Mouse (Mus musculus) spleen, adult 2 months (tissue): ENCODE measurements around the gene Lsm14b. TPM values are rescaled to one million over a fixed set of nuclear protein-coding genes. Genes with fewer than 3 reads are reported as not detected.

ENCODE experiments used
- DNase-seq, 2 experiments: peaks; one replicate each; pipeline versions ENCODE4 v3.0.0 to v3.0.0-alpha.2; 2012 to 2021; ENCODE audit warnings: low spot score in 2 of 2, low read depth in 1 of 2
- H3K27ac ChIP-seq: fragments of 200-500 bp; 2 replicates; pipeline ENCODE4 v1.5.1; 2012; ENCODE audit warnings: low read length, inconsistent platforms; ENCODE audit not compliant: insufficient read depth
- H3K27me3 ChIP-seq: fragments of 200-500 bp; 2 replicates; pipeline ENCODE4 v1.6.1; 2012; ENCODE audit warnings: mild to moderate bottlenecking, moderate library complexity, low read length, inconsistent platforms; ENCODE audit not compliant: control insufficient read depth, insufficient read depth
- H3K36me3 ChIP-seq: fragments of 200-500 bp; 2 replicates; pipeline ENCODE4 v1.6.1; 2012; ENCODE audit warnings: mild to moderate bottlenecking, low read length, inconsistent platforms; ENCODE audit not compliant: control insufficient read depth, insufficient read depth
- H3K4me1 ChIP-seq: fragments of 200-500 bp; 2 replicates; pipeline ENCODE4 v1.6.1; 2011; ENCODE audit warnings: inconsistent platforms; ENCODE audit not compliant: control insufficient read depth, insufficient read depth, insufficient read length
- H3K4me3 ChIP-seq: fragments of 200-500 bp; 2 replicates; pipeline ENCODE4 v1.5.1; 2011; ENCODE audit warnings: mild to moderate bottlenecking, inconsistent platforms; ENCODE audit not compliant: insufficient read depth, insufficient read length; ENCODE audit errors: extremely low read depth
- CTCF ChIP-seq: fragments of 200-500 bp; IDR thresholded peaks from 2 replicates; pipeline ENCODE4 v1.5.1; 2011; ENCODE audit warnings: mild to moderate bottlenecking, inconsistent platforms; ENCODE audit not compliant: insufficient read depth, insufficient read length, insufficient replicate concordance; ENCODE audit errors: extremely low read depth
- POLR2A ChIP-seq: fragments of 200-500 bp; IDR thresholded peaks from 2 replicates; pipeline ENCODE4 v1.6.1; 2011; ENCODE audit warnings: low read depth, low read length, inconsistent platforms
- WGBS: fragments of 180-500 bp; shearing (Covaris S2); methylation state at CpG from one replicate; pipeline ENCODE4 v1.1.7; 2018; 5-methylcytosine and 5-hydroxymethylcytosine counted together
- polyA plus RNA-seq: library from polyadenylated mRNA; depleted of rRNA; stranded (reverse); fragments of >200 nt; gene quantifications from 2 replicates; pipeline ENCODE4 v1.2.3, GENCODE M21; 2012; rRNA removed

Lsm14b gene
- 17.9 and 25.8 TPM in 2 replicates for polyA plus RNA-seq

- H3K36me3 ChIP-seq, result peaks cover 8% of the 10 kb centered on the region
- peak within 1 kb of the TSS; percentile 87 for H3K4me3 ChIP-seq
- DNase-seq, result peak; percentile 96 to 99
- H3K4me1 ChIP-seq, result peaks cover 12% of the 10 kb centered on the region; the same call in 1 of the 2 replicates
- H3K27ac ChIP-seq, result peak within 1 kb of the TSS; percentile 90
- WGBS, result under 1% methylated on average over 62 of the region's 80 CpGs
- TF ChIP-seq CTCF (no peak), POLR2A (0 out of 2 replicates have a peak, but pooled peaks have one; percentile 19)
- no peaks in the 10 kb centered on the region for H3K27me3 ChIP-seq
These were observed at the start of gene Lsm14b for GRCm38 (mm10) chr2:180024401-180025098. Lsm14b (plus strand) TSS chr2:180024987.

DNA sequence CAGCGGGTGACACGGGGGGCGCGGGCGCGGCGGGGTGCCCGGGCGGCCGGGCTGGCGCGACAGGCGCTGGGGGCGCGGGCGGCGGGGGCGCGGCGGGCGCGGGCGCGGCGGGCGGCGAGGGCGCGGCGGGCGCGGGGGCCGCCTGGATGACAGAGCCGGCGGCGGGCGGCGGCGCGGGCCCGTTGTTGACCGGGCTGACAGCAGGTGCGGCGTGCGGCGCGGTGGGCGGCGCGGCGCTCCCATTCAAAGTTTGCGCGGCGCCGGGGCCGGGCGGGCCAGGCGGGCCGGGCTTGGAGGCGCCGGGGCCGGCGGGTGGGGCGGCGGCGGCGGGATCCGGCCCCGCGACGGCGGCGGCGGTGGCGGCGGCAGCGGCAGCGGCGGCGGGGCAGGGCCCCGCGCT is 48.9 kb upstream of the Lsm14b start:
- DNase-seq, result peak in 1 of 2 experiments; percentile 18
- peak overlapping the region; percentile 99; the same call in 1 of the 2 replicates for H3K4me3 ChIP-seq

GRCm38 (mm10) chr2:179976295-179976627 is 48.5 kb upstream of the Lsm14b start:
- Histone ChIP-seq H3K27ac (peak overlapping the region; percentile 83), H3K4me1 (peaks cover 12% of the 10 kb centered on the region), H3K27me3 (peaks cover 7% of the 10 kb centered on the region), H3K4me3 (peak overlapping the region; percentile 99), H3K36me3 (no peaks in the 10 kb centered on the region)
- no peak for TF ChIP-seq POLR2A
- no peak for TF ChIP-seq CTCF
- 8% methylated on average over 53 of the region's 54 CpGs for WGBS
- no peak for DNase-seq

More for the DNA sequence above, 48.9 kb upstream of the Lsm14b start:
- Histone ChIP-seq H3K27me3 (peaks cover 7% of the 10 kb centered on the region), H3K4me1 (peaks cover 12% of the 10 kb centered on the region), H3K27ac (no peak overlapping the region), H3K36me3 (no peaks in the 10 kb centered on the region)
- 22% methylated on average over 48 of the region's 82 CpGs for WGBS
- TF ChIP-seq POLR2A, result no peak
- no peak for TF ChIP-seq CTCF

DNA sequence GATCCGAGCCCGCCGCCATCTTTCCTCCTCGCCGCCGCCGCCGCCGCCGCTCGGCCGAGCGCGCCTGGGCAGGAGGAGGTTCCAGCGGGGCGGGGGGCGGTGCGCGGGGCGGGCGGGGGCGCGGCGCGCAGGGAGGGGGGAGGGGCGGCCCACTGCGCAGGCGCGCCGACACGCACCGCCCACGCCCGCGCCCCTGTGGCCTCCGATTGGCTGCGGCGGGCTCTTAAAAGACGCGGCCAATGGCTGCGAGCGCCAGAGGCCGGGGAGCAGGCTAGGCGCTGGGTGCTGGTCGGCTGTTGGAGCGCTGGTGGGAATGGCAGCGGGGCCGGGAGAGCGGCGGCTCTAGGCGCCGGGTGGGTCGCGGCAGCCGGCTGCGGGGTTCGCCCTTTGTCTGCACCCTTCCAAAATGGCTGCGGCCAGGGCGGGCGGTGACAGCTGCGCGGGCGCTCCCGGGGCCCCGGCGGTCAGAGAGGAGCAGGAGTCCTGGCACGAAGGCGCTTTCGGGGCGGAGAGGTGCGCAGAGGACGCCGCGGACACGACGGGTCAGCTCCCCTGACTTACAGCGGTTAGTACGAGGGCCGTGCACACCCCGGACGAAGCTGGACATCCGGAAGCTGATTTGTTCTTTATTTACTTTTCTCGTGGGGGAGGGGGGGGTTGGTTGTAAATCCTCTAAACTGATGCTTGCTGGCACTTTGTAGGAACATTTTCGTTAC is 48.0 kb upstream of the Lsm14b start, which contains the start of gene Taf4:
Gene Taf4 (minus strand): TSS at position 19 of the 716 bp plus-strand sequence.
- WGBS, result under 1% methylated on average over 68 of the region's 84 CpGs
- H3K27me3 ChIP-seq, result peaks cover 7% of the 10 kb centered on the region
- H3K4me3 ChIP-seq, result peak within 1 kb of the TSS; percentile 99
- H3K4me1 ChIP-seq, result peaks cover 12% of the 10 kb centered on the region
- H3K36me3 ChIP-seq, result no peaks in the 10 kb centered on the region
- H3K27ac ChIP-seq, result peak within 1 kb of the TSS; percentile 97
- TF ChIP-seq POLR2A, result peak; percentile 99
- no peak for TF ChIP-seq CTCF
- peak; percentile 55 to 80 for DNase-seq

DNA sequence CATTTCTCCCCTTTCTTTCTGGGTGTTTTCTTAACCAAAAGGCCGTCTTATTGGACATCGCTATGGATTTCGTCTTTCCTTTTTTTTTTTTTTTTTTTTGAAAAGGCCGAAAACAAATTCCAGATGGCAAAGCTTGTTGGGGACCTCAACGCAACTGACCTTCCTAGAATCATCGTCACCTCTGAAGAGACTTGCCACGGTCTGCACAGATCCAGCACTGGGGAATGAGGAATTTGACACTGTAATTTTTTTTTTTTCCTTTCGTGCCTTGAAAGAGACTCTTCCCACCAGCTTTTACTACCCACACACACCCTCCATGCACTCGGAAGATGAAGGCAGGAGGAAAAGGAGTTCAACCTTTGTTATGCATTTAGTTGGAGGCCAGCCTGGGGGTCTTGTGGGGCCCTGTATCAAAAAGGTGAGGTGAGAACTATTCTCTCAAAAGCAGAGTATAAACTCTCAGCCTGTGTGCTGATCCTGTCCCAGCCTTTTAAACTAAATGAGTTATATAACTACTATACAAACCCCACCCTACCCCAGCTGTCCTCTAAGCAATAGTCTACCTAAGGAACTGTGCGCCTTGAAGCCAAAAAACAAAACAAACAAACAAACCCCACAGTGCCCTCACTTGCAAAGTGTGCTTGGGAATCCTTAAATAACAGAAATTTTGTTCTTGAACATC is 47.3 kb upstream of the Lsm14b start:
- TF ChIP-seq POLR2A, result no peak
- TF ChIP-seq CTCF, result no peak
- Histone ChIP-seq H3K4me1 (peaks cover 12% of the 10 kb centered on the region), H3K4me3 (peak overlapping the region; percentile 91), H3K27me3 (peaks cover 7% of the 10 kb centered on the region), H3K36me3 (no peaks in the 10 kb centered on the region), H3K27ac (peak overlapping the region; percentile 97; the same call in 1 of the 2 replicates)
- no peak for DNase-seq
- 20% methylated on average over 10 of the region's 10 CpGs for WGBS

DNA sequence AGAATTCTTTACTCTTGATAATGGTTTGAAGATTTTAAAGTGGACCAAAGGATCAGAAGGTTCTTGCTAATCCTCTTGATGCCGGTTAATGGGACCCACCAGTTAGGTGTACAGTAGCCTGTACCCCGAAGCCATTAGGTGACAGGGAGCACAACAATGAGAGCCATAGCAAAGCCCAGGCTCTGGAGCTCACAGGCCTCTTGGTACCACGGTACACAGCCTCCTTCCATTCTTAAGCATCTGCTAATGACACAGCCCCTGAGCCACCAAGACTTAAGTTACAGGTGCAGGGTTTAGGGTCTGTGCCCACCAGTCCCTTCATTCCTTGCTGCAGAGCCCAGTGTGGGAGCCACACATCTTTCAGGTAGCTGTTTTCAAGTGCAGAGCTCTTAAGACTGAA is 46.5 kb upstream of the Lsm14b start:
- Histone ChIP-seq H3K27ac (no peak overlapping the region), H3K27me3 (peaks cover 7% of the 10 kb centered on the region), H3K36me3 (no peaks in the 10 kb centered on the region), H3K4me1 (peaks cover 12% of the 10 kb centered on the region), H3K4me3 (no peak overlapping the region)
- TF ChIP-seq CTCF, result no peak
- no peak for TF ChIP-seq POLR2A
- WGBS, result 92% methylated on average over 3 of the region's 3 CpGs
- DNase-seq, result no peak

DNA sequence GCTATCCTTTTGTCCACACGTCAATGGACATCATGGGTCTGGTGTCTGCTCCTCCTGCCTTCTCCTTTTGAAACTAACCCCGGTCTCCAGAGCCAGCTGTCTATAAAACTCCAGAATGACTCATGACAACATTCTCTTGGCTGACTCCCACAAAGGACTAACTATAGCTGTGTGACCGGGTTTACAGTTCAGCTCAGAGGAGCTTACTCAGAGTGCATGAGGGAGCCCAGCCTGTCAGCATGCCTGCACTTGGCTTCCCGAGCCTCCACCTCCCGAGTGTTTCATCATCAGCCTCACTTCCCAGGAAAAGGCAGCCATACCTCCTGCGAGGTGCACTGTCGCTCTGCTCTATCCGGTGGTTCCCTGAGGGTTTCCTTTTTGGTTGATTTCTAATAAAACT is 45.0 kb upstream of the Lsm14b start:
- Histone ChIP-seq H3K27me3 (peaks cover 6% of the 10 kb centered on the region), H3K36me3 (no peaks in the 10 kb centered on the region), H3K4me1 (peaks cover 9% of the 10 kb centered on the region), H3K4me3 (no peak overlapping the region), H3K27ac (no peak overlapping the region)
- no peak for TF ChIP-seq CTCF
- no peak for TF ChIP-seq POLR2A
- DNase-seq, result no peak
- 84% methylated on average over 8 of the region's 8 CpGs for WGBS
